Mouse (Mus musculus) heart, postnatal 0 days (tissue): Measurements from ENCODE around the gene AI661453. TPM values are rescaled to one million over a fixed set of nuclear protein-coding genes. Genes with fewer than 3 reads are reported as not detected.

Experiments
- ATAC-seq: fragments of 200-750 bp; cut with Nextera tagmentation; 2 replicates; pipeline ENCODE4 v1.8.0; 2017; ENCODE audit warnings: low read depth, moderate number of reproducible peaks, moderate library complexity; ENCODE audit not compliant: insufficient read depth
- DNase-seq: peaks from one replicate; pipeline ENCODE4 v3.0.0-alpha.2; 2016; ENCODE audit warnings: low spot score
- H3K27ac ChIP-seq: fragments of 300-500 bp; sonication (generic); 2 replicates; pipeline ENCODE4 v1.5.1; 2014; ENCODE audit warnings: low read depth, mild to moderate bottlenecking
- H3K27me3 ChIP-seq: fragments of 300-500 bp; sonication (generic); 2 replicates; pipeline ENCODE4 v1.6.1; 2014; ENCODE audit warnings: low read length, mixed read lengths; ENCODE audit not compliant: control insufficient read depth, insufficient read depth
- H3K36me3 ChIP-seq: fragments of 300-500 bp; sonication (generic); replicated peaks from 2 replicates; pipeline ENCODE4 v1.6.1; 2014; ENCODE audit warnings: low read length, mixed read lengths; ENCODE audit not compliant: control insufficient read depth, insufficient read depth
- H3K4me1 ChIP-seq: fragments of 300-500 bp; sonication (generic); 2 replicates; pipeline ENCODE4 v1.6.1; 2014; ENCODE audit warnings: antibody characterized with exemption; ENCODE audit not compliant: control insufficient read depth, insufficient read depth
- H3K4me2 ChIP-seq: fragments of 300-500 bp; sonication (generic); 2 replicates; pipeline ENCODE4 v1.6.1; 2014; ENCODE audit warnings: low read depth, mild to moderate bottlenecking, low read length, moderate library complexity
- H3K4me3 ChIP-seq: fragments of 300-500 bp; sonication (generic); 2 replicates; pipeline ENCODE4 v1.5.1; 2014; ENCODE audit warnings: low read depth, low read length
- H3K9ac ChIP-seq: fragments of 300-500 bp; sonication (generic); replicated peaks from 2 replicates; pipeline ENCODE4 v1.6.1; 2014; ENCODE audit warnings: low read depth, low read length, mixed read lengths
- H3K9me3 ChIP-seq: fragments of 300-500 bp; sonication (generic); replicated peaks from 2 replicates; pipeline ENCODE4 v1.6.1; 2016; ENCODE audit warnings: low read length; ENCODE audit not compliant: control insufficient read depth
- CTCF ChIP-seq: IDR thresholded peaks from 2 replicates; pipeline ENCODE4 v1.5.1; 2016; ENCODE audit warnings: antibody characterized with exemption, control low read depth, low read depth
- EP300 ChIP-seq: IDR thresholded peaks from 2 replicates; pipeline ENCODE4 v1.6.1; 2016; ENCODE audit warnings: antibody characterized with exemption, low read depth
- WGBS: fragments of 180-500 bp; shearing (Covaris S2); extraction: QIAGEN DNeasy Blood & Tissue Kit; methylation state at CpG from one replicate; pipeline ENCODE4 v1.1.7; 2014; 5-methylcytosine and 5-hydroxymethylcytosine counted together
- polyA plus RNA-seq: library from polyadenylated mRNA; unstranded; fragments of >200 nt; fragmentation: Nextera tagmentation; extraction: Ambion mirVana; gene quantifications from 2 replicates; pipeline ENCODE4 v1.2.1, GENCODE M21; 2015
- total RNA-seq: library from RNA; depleted of rRNA; stranded (reverse); fragments of >200 nt; gene quantifications from 2 replicates; pipeline ENCODE4 v1.2.3, GENCODE M21; 2014; ENCODE audit warnings: low replicate concordance; rRNA removed

Gene AI661453
- total and polyA plus RNA-seq, 2 experiments from 2014 or later: 1.0 to 1.3 TPM

DNA sequence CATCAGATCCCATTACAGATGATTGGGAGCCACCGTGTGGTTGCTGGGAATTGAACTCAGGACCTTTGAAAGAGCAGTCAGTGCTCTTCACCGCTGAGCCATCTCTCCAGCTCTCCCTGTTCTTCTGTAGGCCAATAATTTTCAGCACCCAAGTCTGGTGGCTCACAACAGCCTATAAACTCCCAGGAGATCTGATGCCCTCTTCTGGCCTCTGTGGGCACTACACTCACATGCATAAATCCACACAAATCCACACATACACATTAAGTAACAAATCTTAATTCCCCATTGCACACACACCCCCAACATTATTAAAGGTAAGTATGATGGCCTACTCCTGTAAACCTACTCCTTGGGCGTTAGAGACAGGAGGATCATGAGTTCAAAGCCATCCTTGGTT is 79.8 kb downstream of the AI661453 start:
- peak; percentile 4; the same call in 1 of the 2 replicates for TF ChIP-seq CTCF
- TF ChIP-seq EP300: no peak
- WGBS: 96% methylated on average over 3 of the region's 3 CpGs

DNA sequence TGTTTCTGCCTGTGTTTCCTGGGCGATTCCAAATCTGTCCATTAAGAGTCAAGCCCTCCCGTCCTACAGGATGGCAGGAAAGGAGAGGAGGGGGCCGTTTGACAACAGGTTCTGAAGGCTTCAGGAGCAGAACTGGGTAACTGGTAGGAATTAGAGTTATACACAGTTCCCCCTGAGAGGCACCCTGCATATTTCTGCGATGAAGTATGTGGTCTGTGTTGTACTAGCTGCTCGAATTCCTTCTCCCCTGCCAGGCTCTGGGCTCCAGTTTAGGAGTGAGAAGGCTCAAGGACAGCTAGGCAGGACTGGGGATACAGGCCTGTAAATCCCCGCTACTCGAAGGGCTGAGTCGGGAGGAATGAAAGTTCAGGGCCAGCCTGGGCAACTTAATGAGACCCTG is 81.8 kb downstream of the AI661453 start:
- Histone ChIP-seq H3K4me3 (no peak overlapping the region), H3K27ac (peak overlapping the region; percentile 98), H3K9ac (peak overlapping the region; percentile 42; the same call in 1 of the 2 replicates), H3K4me2 (no peak overlapping the region), H3K27me3 (no peaks in the 10 kb centered on the region), H3K36me3 (no peaks in the 10 kb centered on the region; the same call in 1 of the 2 replicates), H3K4me1 (peaks cover 33% of the 10 kb centered on the region), H3K9me3 (no peaks in the 10 kb centered on the region)
- no peak for TF ChIP-seq CTCF
- no peak for TF ChIP-seq EP300
- DNase-seq (peak; percentile 84), ATAC-seq (peak; percentile 73)
- whole genome bisulfite sequencing: 15% methylated on average over 8 of the region's 8 CpGs

More for the DNA sequence above, 79.8 kb downstream of the AI661453 start:
- H3K4me1 ChIP-seq: peaks cover 26% of the 10 kb centered on the region
- DNase-seq (no peak), ATAC-seq (no peak)
- H3K27me3 ChIP-seq: no peaks in the 10 kb centered on the region
- no peak overlapping the region for H3K4me2 ChIP-seq
- H3K9ac ChIP-seq: no peak overlapping the region
- no peaks in the 10 kb centered on the region for H3K9me3 ChIP-seq
- H3K4me3 ChIP-seq: no peak overlapping the region
- H3K36me3 ChIP-seq: no peaks in the 10 kb centered on the region; the same call in 1 of the 2 replicates
- H3K27ac ChIP-seq: no peak overlapping the region

Other genes with a start within 250 kb of the AI661453 start
- 28.5 and 34.9 TPM in 2 replicates for gene Mrps10, start 67.7 kb upstream of the AI661453 start, total RNA-seq
- 81.7 and 87.3 TPM in 2 replicates for gene Mrps10, start 67.7 kb upstream of the AI661453 start, polyA plus RNA-seq
- not detected in 2 replicates for gene Guca1b, start 51.2 kb upstream of the AI661453 start, total RNA-seq
- gene Guca1b, start 51.2 kb upstream of the AI661453 start, polyA plus RNA-seq: 0.32 and 0.38 TPM in 2 replicates
- not detected in 2 replicates for gene Guca1a, start 36.0 kb upstream of the AI661453 start, total RNA-seq
- 0.86 and 1.0 TPM in 2 replicates for gene Guca1a, start 36.0 kb upstream of the AI661453 start, polyA plus RNA-seq
- 3.4 TPM in 1 of 2 replicates, not detected in the other for gene 1700001C19Rik, start 761 bp downstream of the AI661453 start, total RNA-seq
- gene 1700001C19Rik, start 761 bp downstream of the AI661453 start, polyA plus RNA-seq: 1.1 and 1.4 TPM in 2 replicates
- 14.7 and 26.4 TPM in 2 replicates for gene Taf8, start 65.7 kb downstream of the AI661453 start, total RNA-seq
- 11.5 and 11.9 TPM in 2 replicates for gene Taf8, start 65.7 kb downstream of the AI661453 start, polyA plus RNA-seq
- 231 and 248 TPM in 2 replicates for gene Ccnd3, start 68.4 kb downstream of the AI661453 start, total RNA-seq
- 180 and 187 TPM in 2 replicates for gene Ccnd3, start 68.4 kb downstream of the AI661453 start, polyA plus RNA-seq
- gene Bysl, start 174.9 kb downstream of the AI661453 start, total RNA-seq: 14.3 and 17.4 TPM in 2 replicates
- gene Bysl, start 174.9 kb downstream of the AI661453 start, polyA plus RNA-seq: 15.8 and 19.9 TPM in 2 replicates
- gene Med20, start 175.0 kb downstream of the AI661453 start, total RNA-seq: 26.5 and 30.1 TPM in 2 replicates
- 21.8 and 26.3 TPM in 2 replicates for gene Med20, start 175.0 kb downstream of the AI661453 start, polyA plus RNA-seq
- gene Gm20517, start 175.0 kb downstream of the AI661453 start, total RNA-seq: 2.3 TPM in 1 of 2 replicates, not detected in the other
- gene Gm20517, start 175.0 kb downstream of the AI661453 start, polyA plus RNA-seq: 1.4 and 1.7 TPM in 2 replicates
- 3.5 and 10.8 TPM in 2 replicates for gene Usp49, start 194.1 kb downstream of the AI661453 start, total RNA-seq
- gene Usp49, start 194.1 kb downstream of the AI661453 start, polyA plus RNA-seq: 1.4 TPM in 2 replicates